Mouse (Mus musculus) lung, postnatal 0 days (tissue): ENCODE measurements around the gene Ccdc167.

Source experiments
- CTCF ChIP-seq: IDR thresholded peaks from 2 replicates; pipeline ENCODE4 v1.5.1; 2016; ENCODE audit warnings: antibody characterized with exemption, mild to moderate bottlenecking
- EP300 ChIP-seq: IDR thresholded peaks from 2 replicates; pipeline ENCODE4 v1.6.1; 2016; ENCODE audit warnings: antibody characterized with exemption, mild to moderate bottlenecking, control low read depth

- no peak for TF ChIP-seq CTCF
- no peak for TF ChIP-seq EP300
Observed at GRCm38 (mm10) chr17:29732522-29732921, 15.7 kb upstream of the Ccdc167 start.
